Mouse (Mus musculus) T-helper 17 cell (primary cell): Measurements from ENCODE around the gene Pde6d.
"Not testable (repeated sequence)": the region's sequence is repeated elsewhere in the genome, so short reads cannot be mapped to it uniquely, and the experiment has no call there.

Experiments
- in situ Hi-C, 2 experiments: fragments of 300-600 bp; cut with MboI, MseI; formaldehyde crosslinking; loops; 1 replicate in 1 of 2; 2 replicates in 1 of 2; pipeline ENCODE4 v1.15.1; 2025; ENCODE audit warnings: high pct_unique_total_duplicates in 2 of 2

Gene Pde6d

DNA sequence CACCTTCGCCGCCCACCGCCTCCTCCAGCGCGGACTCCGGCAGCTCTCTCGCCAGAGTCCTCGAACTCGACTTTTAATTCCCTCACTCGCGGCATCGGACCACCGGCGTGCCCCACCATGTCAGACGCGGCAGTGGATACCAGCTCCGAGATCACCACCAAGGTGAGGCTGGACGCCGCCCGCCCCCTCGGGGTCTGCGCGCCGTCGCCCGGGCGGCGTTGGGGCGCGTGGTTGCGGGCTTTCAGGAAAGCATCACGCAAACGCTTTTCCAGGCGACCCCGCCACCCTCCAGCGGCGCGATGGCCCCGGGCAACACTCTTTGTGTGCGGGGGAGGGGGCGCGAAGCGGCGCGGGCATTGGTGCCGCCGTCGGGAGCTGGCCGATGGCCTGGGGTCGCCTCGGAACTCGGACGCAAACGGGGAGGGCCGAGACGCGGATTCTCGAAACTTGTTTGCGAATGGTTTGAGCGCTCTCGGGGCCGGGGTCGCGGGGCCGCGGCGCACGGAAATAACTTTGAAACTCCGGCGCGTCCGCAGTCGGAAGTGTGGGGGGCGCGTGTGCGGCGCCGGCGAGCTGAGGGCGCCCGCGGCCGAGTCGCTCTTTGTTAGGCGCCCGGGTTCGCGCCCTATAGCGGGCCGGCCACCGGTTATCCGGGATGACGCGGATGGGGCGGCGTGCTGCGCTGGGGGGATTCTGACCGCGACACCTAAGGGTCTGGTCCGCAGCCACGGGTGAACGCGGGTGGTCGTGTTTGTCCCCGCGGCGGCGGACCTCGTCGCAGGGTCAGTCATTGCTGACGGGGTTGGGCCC lies 55.4 kb downstream of the Pde6d start:
- in situ Hi-C loops: loop anchor here in 1 of 2 experiments (5.0 kb wide), 1 partner anchor 90 kb away; no protein-coding TSS in a partner anchor

DNA sequence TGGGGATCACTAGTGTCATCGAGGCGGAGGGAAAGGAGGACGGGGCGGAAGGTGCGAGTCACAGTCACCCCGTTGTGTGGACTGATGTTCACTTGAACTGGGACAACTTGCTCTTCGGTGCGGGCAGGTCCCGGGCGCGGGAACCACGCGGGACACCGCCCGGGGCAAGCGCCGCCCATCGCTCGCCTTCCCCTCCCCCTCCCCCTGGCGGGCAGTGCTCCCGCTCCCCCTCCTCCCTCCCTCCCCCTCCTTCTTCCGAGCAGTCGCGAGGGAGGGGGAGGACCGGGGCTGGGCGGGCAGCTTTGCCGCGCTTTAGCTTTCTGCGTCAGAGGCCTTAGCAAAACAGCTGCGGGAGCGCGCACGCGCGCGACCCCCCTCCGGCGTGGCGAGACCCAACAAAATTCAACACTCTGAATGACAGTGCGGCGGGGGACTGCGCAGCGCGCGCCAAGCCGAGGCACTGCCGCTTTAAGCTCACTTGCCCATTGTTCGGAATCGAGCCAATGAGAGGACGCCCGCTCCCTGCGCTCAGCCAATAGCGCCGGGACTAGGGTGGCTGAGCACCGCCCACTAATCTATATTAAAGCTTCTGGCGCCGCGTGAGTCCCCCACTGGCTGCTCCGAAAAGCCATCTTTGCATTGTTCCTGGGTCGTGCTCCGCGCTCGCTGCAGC lies 56.2 kb downstream of the Pde6d start, which contains the start of gene Ptma:
TSS of gene Ptma (plus strand) at position 611 of the 673 bp plus-strand sequence.
- in situ Hi-C loops: loop anchor here in 1 of 2 experiments (5.0 kb wide), 1 partner anchor 89 kb away; no protein-coding TSS in a partner anchor

DNA sequence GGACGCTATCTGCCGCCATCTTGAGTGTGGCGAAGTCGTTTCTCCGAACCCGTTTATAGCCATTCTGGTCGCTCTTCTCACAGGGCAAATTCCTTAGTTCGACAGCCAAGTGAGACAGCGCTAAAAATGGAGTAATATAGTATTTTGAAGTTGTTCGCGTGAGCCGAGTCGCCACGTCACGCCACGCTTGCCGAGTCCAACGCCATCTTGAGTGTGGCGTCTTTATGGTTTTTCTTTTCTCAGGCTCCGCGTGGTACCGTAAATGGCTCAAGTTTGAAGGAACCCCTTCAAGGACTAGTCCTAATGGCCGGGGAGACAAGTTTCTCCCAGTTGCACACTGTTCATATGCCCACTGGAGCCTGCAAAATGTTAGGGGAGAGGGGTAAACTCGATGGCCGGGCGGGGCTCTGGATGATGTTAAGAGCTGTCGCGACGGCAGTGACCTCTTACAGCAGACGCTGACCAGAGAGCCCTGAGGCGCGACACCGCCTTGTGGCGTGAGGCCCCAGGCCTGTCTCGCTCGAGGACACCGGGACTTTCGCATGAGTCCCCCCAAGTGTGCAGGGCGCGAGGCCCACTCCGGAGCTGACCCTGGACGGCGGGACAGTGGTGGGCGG lies 56.8 kb downstream of the Pde6d start:
- in situ Hi-C loops: loop anchor here in 1 of 2 experiments (5.0 kb wide), 1 partner anchor 88 kb away; no protein-coding TSS in a partner anchor

GRCm38 (mm10) chr1:86524619-86525498 lies 57.6 kb downstream of the Pde6d start:
- in situ Hi-C loops: loop anchor here in 1 of 2 experiments (5.0 kb wide), 1 partner anchor 88 kb away; no protein-coding TSS in a partner anchor

GRCm38 (mm10) chr1:86523776-86524618 lies 58.4 kb downstream of the Pde6d start:
- in situ Hi-C loops: no loop called here

GRCm38 (mm10) chr1:86522286-86522871 lies 60.0 kb downstream of the Pde6d start:
- in situ Hi-C loops: no loop called here

DNA sequence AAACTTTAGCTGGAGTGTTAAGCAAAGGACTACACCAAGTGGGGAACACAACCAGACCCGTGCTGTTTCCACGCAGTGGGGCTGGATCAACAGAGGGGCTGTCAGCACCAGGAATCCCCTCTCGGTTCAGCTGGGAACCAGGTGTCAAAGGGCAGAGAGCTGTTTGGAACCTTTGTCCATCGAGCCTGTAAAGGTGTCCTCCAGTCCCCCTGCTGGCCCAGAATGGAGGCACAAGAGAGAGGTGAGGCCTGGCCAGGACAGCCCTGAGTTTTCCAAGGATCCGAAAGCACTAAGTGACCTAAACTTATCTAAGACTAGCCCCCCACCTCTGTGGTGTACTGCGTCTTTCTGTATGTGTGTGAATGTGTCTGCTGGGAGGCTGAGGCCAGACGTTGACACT lies 62.1 kb downstream of the Pde6d start:
- in situ Hi-C loops: no loop called here

DNA sequence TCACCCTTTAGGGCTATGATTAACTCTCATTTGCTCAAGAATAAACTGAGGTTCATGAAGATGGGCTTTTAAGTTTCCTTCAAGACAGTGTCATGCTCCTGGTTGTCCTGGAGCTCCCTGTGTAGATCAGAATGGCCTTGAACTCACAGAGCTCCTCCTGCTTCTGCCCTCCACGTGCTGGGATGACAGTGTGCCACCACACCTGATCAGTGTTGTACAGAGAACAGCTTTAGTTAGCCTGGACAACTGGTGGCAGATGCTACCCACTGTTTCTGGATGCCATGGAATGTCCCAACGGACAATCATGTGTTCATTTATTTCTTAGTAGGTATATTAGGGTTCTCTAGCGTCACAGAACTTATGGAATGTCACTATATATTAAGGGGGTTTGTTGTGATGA lies 65.4 kb downstream of the Pde6d start:
- in situ Hi-C loops: no loop called here

GRCm38 (mm10) chr1:86515715-86516410 lies 66.6 kb downstream of the Pde6d start:
- in situ Hi-C loops: no loop called here

GRCm38 (mm10) chr1:86513031-86513430 lies 69.4 kb downstream of the Pde6d start:
- in situ Hi-C loops: not testable (repeated sequence)

GRCm38 (mm10) chr1:86512154-86512720 lies 70.2 kb downstream of the Pde6d start:
- in situ Hi-C loops: no loop called here

- in situ Hi-C loops: no loop called here
These were observed 71.6 kb downstream of the Pde6d start for GRCm38 (mm10) chr1:86510676-86511441.

DNA sequence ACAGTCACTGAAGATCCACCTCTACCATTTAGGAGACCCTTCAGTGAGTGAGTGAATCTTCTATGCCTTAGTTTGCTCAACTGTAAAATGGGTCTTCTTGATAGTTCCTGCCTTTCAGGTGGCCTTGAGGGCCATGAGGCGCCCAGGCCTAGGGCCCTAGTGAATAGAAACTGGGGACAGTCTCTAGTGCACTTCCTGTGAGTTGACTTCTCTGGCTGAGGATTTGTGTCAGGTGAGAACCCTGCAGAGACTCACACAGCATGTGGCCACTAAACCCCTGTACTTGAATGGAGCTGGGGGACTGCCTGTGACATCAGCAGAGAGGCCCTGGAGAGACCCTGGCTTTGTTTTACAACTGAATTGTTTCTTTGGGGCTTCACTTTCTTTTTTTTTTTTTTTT lies 72.2 kb downstream of the Pde6d start:
- in situ Hi-C loops: no loop called here

GRCm38 (mm10) chr1:86509410-86509809 lies 73.0 kb downstream of the Pde6d start:
- in situ Hi-C loops: no loop called here

GRCm38 (mm10) chr1:86507866-86508265 lies 74.6 kb downstream of the Pde6d start:
- in situ Hi-C loops: no loop called here

DNA sequence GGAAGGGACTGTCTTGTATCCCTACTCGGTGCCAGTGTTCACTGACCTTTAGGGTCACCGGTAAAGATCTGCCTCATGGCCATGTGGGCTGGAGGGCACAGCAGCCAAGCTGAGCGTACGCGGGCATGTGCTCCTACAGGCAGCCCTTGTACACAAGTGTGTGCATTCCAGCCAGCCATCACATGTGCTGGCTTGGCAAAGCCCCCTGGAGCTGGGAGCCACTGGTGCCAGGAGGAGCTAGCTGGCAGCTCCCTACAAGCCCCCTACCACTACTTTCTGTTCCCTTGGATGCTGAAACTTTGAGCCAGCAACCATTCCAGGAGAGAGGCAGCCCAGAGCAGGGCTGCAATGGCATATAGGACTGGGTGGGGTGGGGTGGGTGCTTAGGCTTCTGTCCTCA lies 76.0 kb downstream of the Pde6d start:
- in situ Hi-C loops: no loop called here

GRCm38 (mm10) chr1:86505461-86505860 lies 77.0 kb downstream of the Pde6d start:
- in situ Hi-C loops: no loop called here
